Mouse (Mus musculus) ES-Bruce4 (cell line): ENCODE measurements around the gene Suclg1. TPM values are rescaled to one million over a fixed set of nuclear protein-coding genes. Genes with fewer than 3 reads are reported as not detected.

Experiments used
- H3K27ac ChIP-seq: 2 replicates; pipeline ENCODE4 v1.5.1; 2012; ENCODE audit warnings: low read length, inconsistent platforms; ENCODE audit not compliant: insufficient read depth
- H3K27me3 ChIP-seq: 2 replicates; pipeline ENCODE4 v1.6.1; 2012; ENCODE audit warnings: mild to moderate bottlenecking, low read length, inconsistent platforms; ENCODE audit not compliant: control insufficient read depth, poor library complexity, insufficient read depth, severe bottlenecking
- H3K36me3 ChIP-seq: 2 replicates; pipeline ENCODE4 v1.6.1; 2012; ENCODE audit warnings: inconsistent platforms, mild to moderate bottlenecking, low read length, moderate library complexity; ENCODE audit not compliant: control insufficient read depth, poor library complexity, insufficient read depth, severe bottlenecking
- H3K4me1 ChIP-seq: one replicate; pipeline ENCODE4 v1.8.1; 2011; ENCODE audit warnings: low read length; ENCODE audit not compliant: control insufficient read depth, insufficient read depth
- H3K4me3 ChIP-seq: 2 replicates; pipeline ENCODE4 v1.5.1; 2011; ENCODE audit warnings: low read depth, mild to moderate bottlenecking, low read length
- H3K9ac ChIP-seq: 2 replicates; pipeline ENCODE4 v1.6.1; 2012; ENCODE audit warnings: low read depth, mild to moderate bottlenecking, inconsistent platforms; ENCODE audit not compliant: poor library complexity, severe bottlenecking
- H3K9me3 ChIP-seq: replicated peaks from 2 replicates; pipeline ENCODE4 v1.6.1; 2012; ENCODE audit warnings: mild to moderate bottlenecking, low read length, inconsistent platforms; ENCODE audit not compliant: control insufficient read depth, poor library complexity, insufficient read depth, severe bottlenecking
- CTCF ChIP-seq: IDR thresholded peaks from one replicate; pipeline ENCODE4 v1.8.1; 2011; ENCODE audit warnings: low read depth, low read length
- EP300 ChIP-seq: IDR thresholded peaks from 2 replicates; pipeline ENCODE4 v1.6.1; 2011; ENCODE audit warnings: low read depth, low read length; ENCODE audit not compliant: insufficient read depth
- POLR2A ChIP-seq: IDR thresholded peaks from one replicate; pipeline ENCODE4 v1.8.1; 2011; ENCODE audit warnings: low read length; ENCODE audit not compliant: insufficient read depth
- polyA plus RNA-seq: library from polyadenylated mRNA; stranded (reverse); fragments of >200 nt; gene quantifications from 2 replicates; pipeline ENCODE4 v1.2.4, GENCODE M21; 2011; ENCODE audit warnings: low read depth; ENCODE audit not compliant: missing spikeins, insufficient read depth, insufficient read length

The Suclg1 gene
- polyA plus RNA-seq, 1 experiment, result 131 TPM

DNA sequence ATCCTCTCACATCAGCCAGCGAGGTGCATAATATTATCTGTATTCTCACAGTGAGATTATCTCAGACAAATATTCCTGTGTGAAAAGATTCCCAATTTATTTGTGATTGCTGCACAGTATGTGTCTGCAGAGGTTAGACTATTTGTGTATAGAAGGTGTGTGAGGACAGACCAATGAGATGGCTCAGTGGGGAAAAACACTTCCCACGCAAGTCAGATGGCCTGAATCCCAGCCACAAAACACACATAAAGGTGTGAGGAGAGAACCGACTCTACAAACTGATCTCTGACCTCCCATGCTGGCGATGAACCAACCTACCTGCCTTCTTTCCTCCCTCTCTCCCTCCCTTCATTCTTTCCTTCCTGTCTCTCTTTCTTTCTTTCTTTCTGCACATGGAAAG, 5.4 kb downstream of the Suclg1 start:
- H3K4me1 ChIP-seq, result no peaks in the 10 kb centered on the region
- H3K36me3 ChIP-seq, result peaks cover 4% of the 10 kb centered on the region; the same call in 1 of the 2 replicates
- TF ChIP-seq EP300 (no peak), CTCF (no peak), POLR2A (no peak)
- no peaks in the 10 kb centered on the region for H3K9me3 ChIP-seq
- H3K4me3 ChIP-seq, result no peak overlapping the region
- H3K27me3 ChIP-seq, result no peaks in the 10 kb centered on the region
- no peak overlapping the region for H3K9ac ChIP-seq
- no peak overlapping the region for H3K27ac ChIP-seq

GRCm38 (mm10) chr6:73254307-73255228, 6.4 kb downstream of the Suclg1 start:
- Histone ChIP-seq H3K4me1 (no peaks in the 10 kb centered on the region), H3K9me3 (no peaks in the 10 kb centered on the region), H3K27ac (no peak overlapping the region), H3K4me3 (no peak overlapping the region), H3K27me3 (no peaks in the 10 kb centered on the region), H3K36me3 (peaks cover 4% of the 10 kb centered on the region; the same call in 1 of the 2 replicates), H3K9ac (no peak overlapping the region)
- no peak for TF ChIP-seq EP300
- TF ChIP-seq POLR2A, result no peak
- no peak for TF ChIP-seq CTCF

GRCm38 (mm10) chr6:73257068-73257467, 8.9 kb downstream of the Suclg1 start:
- Histone ChIP-seq H3K9ac (no peak overlapping the region), H3K27me3 (no peaks in the 10 kb centered on the region), H3K9me3 (no peaks in the 10 kb centered on the region), H3K27ac (no peak overlapping the region), H3K36me3 (peaks cover 10% of the 10 kb centered on the region; the same call in 1 of the 2 replicates), H3K4me3 (no peak overlapping the region), H3K4me1 (no peaks in the 10 kb centered on the region)
- no peak for TF ChIP-seq EP300
- no peak for TF ChIP-seq CTCF
- TF ChIP-seq POLR2A, result no peak

- no peak for TF ChIP-seq CTCF
- TF ChIP-seq EP300, result no peak
- no peak for TF ChIP-seq POLR2A
- H3K27ac ChIP-seq, result no peak overlapping the region
- no peak overlapping the region for H3K9ac ChIP-seq
- H3K4me1 ChIP-seq, result peaks cover 4% of the 10 kb centered on the region
- H3K4me3 ChIP-seq, result no peak overlapping the region
- no peaks in the 10 kb centered on the region for H3K9me3 ChIP-seq
- H3K27me3 ChIP-seq, result no peaks in the 10 kb centered on the region
- peaks cover 10% of the 10 kb centered on the region; the same call in 1 of the 2 replicates for H3K36me3 ChIP-seq
These were observed 11.9 kb downstream of the Suclg1 start for GRCm38 (mm10) chr6:73260110-73260509.

GRCm38 (mm10) chr6:73264801-73265200, 16.6 kb downstream of the Suclg1 start:
- H3K36me3 ChIP-seq, result peaks cover 10% of the 10 kb centered on the region; the same call in 1 of the 2 replicates
- TF ChIP-seq EP300, result peak; percentile 71; the same call in 1 of the 2 replicates
- TF ChIP-seq CTCF, result no peak
- no peaks in the 10 kb centered on the region for H3K27me3 ChIP-seq
- H3K9me3 ChIP-seq, result no peaks in the 10 kb centered on the region
- H3K4me1 ChIP-seq, result peaks cover 4% of the 10 kb centered on the region
- no peak overlapping the region for H3K4me3 ChIP-seq
- peak overlapping the region; percentile 24 for H3K27ac ChIP-seq
- H3K9ac ChIP-seq, result no peak overlapping the region

- Histone ChIP-seq H3K36me3 (peaks cover 12% of the 10 kb centered on the region), H3K27ac (no peak overlapping the region)
These were observed 19.6 kb downstream of the Suclg1 start for GRCm38 (mm10) chr6:73267738-73268311.

More at GRCm38 (mm10) chr6:73267738-73268311, 19.6 kb downstream of the Suclg1 start:
- H3K4me3 ChIP-seq, result no peak overlapping the region
- TF ChIP-seq POLR2A (no peak), EP300 (no peak), CTCF (no peak)
- no peaks in the 10 kb centered on the region for H3K27me3 ChIP-seq
- no peak overlapping the region for H3K9ac ChIP-seq
- H3K9me3 ChIP-seq, result no peaks in the 10 kb centered on the region
- H3K4me1 ChIP-seq, result peaks cover 4% of the 10 kb centered on the region
